Mouse (Mus musculus) granulocyte monocyte progenitor cell, adult 5-6 weeks (primary cell): Measurements from ENCODE around the gene Pxn. TPM values are rescaled to one million over a fixed set of nuclear protein-coding genes. Genes with fewer than 3 reads are reported as not detected.

Experiments used
- ATAC-seq: replicated peaks from 2 replicates; pipeline ENCODE4 v1.8.0; 2016; ENCODE audit warnings: mild to moderate bottlenecking, moderate TSS enrichment, inconsistent platforms; ENCODE audit not compliant: poor library complexity, severe bottlenecking
- total RNA-seq, 2 experiments: library from RNA; stranded (forward) in 1 of 2; stranded (reverse) in 1 of 2; fragments of 200-712, 200-1000 nt in 1 of 2; fragments of >200 nt in 1 of 2; fragmentation: Nextera tagmentation in 1 of 2; gene quantifications; 2 replicates each; pipeline ENCODE4 v1.2.3; 2014 to 2017

The Pxn gene
- total RNA-seq, 2 experiments from 2014 or later = 56.2 to 110 TPM

DNA sequence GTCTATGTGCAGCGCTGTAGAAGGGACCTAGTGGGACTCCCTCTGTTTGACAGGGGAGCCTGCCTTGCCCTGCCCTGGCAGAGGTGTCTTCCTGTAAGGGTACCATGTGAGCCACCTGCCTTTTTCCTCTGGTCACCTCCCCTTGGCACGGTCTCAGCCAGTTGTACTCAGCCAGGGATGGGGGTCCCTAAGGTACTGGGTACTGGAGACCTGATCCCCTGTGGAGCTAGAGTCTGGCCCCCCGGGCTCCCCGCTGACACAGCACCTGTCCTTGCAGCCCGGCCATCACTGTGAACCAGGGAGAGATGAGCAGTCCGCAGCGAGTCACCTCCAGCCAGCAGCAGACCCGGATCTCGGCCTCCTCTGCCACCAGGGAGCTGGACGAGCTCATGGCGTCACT, 40.1 kb downstream of the Pxn start:
- ATAC-seq = no peak

DNA sequence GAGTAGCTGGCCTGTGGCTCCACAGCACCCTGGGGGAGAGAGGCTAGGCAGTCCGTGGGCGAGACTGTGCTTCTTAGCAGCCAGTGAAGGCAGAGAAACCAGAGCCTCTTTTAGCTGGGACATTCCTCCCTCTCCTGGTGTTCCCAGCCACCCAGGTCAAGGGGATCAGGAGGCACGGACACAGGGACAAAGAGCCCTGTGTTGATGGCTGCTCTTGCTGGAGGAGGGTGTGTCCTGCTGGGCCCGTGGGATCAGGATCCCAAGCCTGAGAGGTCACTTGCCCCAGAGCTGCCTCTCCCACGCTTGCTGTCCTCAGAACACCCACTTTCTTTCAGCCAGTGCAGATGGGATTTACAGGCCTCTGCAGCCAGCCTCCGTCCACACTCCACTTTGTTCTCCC, 40.5 kb downstream of the Pxn start:
- no peak for ATAC-seq

DNA sequence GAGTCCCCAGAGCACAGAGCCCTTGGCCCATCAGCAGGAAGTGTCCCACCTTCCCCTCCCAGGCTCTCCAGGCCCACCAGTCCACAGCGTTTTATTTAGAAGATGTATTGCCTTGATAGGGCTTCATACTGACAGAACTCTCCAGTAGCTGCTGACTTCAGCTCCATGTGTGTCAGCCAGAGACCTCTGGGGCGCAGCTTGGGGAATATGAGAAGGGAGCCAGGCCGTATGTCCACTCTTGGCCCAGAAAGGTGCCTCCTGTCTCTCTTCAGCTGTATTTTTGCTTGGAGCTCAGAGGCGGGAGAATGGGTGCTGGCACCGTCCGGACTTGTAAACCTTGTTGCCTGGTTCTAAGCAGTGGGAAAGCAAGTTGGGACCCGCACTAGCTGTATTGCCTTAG, 40.9 kb downstream of the Pxn start:
- no peak for ATAC-seq

DNA sequence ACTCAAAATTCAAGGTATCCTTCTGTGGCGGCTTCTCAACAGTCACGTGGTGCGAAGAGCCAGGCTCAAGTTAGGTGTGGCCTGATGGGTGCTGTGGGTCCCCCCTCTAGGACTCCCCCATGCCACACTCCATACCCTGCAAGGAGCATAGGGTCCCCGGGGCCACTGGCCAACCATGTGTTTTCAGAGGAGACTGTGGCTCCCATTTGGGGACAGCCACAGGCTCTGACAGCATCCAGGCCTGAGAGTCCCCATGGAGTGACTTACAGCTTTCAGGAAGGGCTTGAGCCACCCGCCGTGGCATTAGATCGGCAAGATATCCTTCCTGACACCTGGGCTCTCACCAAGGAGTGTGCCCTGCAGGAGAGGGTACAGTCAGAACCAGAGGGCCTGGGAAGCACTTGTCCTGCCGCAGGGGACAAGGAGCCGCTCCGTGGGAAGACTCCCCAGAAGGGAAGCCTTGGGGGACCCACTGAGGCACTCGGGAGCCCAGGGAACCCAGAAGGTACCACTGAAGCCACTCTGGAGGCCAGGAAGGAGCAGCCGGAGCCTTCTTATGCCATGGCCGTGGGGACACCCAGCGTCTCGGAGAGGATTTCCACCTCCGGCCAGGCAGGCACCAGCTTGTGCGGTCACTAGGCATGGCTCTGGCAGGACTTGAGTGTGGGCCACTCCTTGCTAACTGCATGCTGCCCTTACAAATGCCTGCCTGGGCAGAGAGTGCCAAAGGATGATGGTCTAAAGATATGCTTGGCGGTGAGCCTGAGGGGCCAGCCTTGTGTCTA, 42.2 kb downstream of the Pxn start:
- ATAC-seq = no peak

DNA sequence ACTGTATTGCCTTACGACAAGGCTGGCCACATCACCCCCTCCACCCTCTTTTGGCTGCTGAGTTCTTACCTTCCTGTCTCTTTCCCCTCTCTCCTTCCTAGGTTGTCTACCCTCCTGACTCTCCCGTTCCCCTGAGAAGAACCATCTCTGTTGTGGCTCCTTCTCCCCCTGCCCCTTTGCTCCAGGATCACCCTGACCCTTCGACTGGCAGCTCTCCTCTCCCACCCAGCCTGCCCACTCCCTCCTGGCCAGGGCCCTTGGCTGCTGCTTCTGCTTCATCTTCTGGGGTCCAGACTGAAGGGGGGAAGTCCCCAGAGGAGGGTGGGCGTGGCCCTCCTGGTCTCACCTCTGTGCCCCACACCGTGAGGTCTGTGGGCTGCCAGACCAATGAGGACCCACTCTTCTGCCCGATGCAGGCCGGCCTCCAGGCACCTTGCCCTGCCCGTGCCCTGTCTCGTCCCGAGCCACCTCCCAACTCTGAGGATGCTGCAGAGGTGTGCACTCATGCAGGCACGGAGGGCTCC, 44.1 kb downstream of the Pxn start:
- no peak for ATAC-seq

DNA sequence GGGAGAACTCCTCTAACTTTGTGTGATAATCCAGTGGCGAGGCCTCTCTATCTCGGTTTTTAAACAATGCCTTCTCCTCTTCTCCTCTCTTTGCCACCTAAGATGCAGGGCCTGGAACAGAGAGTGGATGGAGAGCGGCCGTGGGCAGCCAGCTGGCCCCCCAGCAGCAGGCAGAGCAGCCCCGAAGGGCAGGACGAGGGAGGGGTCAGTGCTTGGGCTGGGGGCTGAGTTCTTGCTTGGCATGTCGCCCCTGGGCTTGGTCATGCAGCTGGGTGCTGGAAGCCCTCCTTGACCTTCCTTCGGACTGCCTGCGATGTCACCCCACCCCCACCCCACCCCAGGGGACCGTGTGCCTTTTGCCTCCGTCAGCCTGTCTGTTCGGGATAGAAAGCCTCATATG, 44.9 kb downstream of the Pxn start:
- ATAC-seq = no peak

DNA sequence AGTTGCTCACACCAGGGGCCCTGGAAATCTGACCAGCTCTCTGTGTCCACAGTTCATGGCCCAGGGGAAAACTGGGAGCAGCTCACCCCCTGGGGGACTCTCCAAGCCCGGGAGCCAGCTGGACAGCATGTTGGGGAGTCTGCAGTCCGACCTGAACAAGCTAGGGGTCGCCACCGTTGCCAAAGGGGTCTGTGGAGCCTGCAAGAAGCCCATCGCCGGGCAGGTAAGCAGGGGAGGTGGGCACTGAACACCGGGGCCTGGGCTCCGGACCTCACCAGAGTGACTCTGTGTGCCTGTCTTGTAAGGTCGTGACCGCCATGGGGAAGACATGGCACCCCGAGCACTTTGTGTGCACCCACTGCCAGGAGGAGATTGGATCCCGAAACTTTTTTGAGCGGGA, 45.3 kb downstream of the Pxn start:
- ATAC-seq = no peak

DNA sequence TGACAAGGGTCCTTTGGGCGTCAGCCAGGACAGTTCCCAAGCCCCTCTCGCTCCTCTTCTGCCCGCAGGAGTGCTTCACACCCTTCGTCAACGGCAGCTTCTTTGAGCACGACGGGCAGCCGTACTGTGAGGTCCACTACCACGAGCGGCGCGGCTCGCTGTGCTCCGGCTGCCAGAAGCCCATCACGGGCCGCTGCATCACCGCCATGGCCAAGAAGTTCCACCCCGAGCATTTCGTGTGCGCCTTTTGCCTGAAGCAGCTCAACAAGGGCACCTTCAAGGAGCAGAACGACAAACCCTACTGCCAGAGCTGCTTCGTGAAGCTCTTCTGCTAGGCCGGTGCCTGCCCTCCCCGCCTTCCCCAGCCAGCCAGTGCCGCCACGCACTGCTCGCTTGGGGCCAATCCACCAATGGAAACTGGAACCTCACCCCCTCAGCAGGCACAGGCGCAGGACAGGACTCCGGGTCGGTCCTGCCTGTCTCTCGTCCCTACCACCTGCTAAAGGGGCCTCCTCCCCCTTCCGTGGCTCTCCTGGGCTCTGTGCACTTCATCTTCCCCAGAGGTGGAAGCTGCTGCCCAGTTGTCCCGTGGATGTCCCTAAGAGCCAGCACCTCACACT, 47.4 kb downstream of the Pxn start:
- ATAC-seq = no peak

DNA sequence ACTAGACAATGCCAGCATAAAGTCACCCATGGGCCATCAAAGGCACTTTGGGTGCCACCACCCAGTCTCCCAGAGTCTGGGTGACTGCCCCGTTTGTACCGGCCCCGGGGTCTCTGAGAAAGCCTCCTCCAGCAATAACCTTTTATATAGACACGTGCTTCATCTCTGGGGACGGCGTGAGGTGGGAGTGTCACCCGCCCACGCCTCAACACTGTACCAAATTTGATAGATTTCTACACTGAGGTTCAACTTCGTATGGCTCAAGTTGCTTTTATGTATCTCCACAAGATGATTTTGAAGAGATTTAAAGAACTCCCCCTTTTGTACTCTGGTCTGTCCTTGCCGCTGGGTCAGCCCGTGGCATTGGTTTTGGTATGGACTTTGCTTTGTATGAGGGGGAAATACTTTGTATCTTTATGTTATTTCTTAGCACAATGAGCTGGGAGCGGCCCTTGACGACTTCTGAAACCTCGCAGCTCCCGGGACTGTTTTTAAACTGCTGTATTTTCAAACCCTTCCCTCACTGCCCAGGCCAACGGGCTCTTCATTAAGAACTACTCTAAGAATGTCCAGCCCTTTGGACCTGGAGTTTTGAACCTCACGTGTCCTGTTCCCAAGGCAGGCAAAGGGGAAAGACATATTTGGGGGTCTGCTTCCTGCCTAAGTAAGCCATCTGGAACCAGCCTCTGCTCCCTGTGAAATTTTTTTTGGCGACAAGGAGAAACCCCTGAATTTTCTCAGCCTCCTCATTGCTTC, 48.2 kb downstream of the Pxn start:
- no peak for ATAC-seq

DNA sequence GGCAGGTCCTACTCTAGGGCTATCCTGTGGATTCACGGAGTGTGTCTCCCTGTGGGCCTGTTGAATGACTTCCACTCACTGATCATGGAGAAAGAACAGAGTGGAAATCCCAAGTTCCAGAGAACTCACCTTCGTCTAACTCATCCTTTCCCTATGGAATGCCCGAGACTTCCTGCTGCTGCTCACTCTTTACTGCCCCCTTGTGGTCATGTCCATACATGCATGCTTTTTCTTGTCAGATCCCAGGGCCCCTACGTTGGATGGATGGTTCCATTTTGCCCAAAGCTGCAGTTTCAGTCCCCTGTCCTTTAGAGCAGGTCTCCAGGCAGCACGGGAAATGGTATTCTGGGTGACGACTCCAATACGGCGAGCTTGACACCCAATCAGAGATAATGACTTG, 49.7 kb downstream of the Pxn start:
- 0 out of 2 replicates have a peak, but pooled peaks have one; percentile 20 for ATAC-seq

DNA sequence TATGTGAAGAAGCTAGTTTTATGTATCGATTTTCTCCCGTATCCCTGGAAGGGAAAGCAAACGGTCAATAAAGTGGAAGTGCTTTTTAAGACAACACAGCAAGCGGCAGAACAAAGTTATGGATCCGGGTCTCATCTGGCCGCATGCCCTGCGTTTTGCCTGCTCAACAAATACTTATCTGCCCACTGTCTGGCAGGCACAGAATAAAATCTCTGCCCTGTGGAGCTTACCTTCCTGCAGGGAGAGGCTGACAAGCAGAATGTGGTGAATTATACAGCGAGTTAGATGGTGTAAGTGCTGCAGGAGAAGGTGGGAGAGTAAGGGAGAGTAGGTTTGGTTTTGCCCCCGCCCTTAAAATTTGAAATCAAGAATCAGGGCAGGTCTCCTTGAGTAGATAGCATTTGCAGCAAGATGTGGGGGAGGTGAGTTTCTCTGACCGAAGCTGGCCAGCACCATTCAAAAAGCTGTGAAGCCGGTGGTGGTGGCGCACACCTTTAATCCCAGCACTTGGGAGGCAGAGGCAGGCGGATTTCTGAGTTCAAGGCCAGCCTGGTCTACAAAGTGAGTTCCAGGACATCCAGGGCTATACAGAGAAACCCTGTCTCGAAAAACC, 51.8 kb downstream of the Pxn start:
- ATAC-seq = no peak

DNA sequence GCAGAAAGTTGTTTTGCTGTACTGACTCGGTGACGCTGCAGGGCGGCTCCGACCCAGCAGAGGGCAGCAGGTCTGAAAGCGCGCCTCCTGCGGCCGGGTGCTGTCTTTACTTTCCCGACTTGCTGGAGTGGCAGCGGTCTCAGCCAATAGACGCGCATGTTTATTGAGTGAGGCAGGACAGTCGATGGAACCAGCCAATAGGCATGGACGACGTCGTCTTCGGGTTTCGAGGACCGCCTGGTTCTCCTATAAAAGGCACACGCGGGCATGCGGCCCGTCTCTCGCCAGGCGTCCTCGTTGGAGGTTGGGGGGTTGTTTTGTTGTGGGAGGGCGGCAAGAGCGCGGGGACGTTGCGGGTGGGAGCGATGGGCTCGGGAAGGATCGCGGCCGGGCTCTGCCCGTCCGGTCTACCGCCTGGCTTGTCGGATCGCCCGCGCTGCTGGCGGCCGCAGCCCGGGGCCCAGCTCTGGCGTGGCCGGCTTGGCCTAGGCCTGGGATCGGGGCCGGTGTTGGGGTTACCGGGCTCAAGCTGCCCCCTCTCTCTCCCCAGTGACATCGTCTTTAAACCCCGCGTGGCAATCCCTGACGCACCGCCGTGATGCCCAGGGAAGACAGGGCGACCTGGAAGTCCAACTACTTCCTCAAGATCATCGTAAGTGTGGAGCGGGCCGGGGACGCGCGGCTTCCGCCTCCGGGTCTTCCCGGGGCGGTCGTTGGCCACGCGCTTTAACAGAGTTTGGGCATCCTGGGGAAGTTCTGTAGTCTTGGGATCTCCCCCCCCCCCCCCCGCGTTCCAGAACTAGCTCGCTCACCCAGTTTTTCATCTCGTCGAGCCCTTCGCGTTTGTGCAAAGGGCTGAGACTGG, 53.0 kb downstream of the Pxn start, which contains the start of gene Rplp0:
Gene Rplp0, plus strand, starts transcription at position 231 of the 865 bp plus-strand sequence.
- ATAC-seq = peak; percentile 95

DNA sequence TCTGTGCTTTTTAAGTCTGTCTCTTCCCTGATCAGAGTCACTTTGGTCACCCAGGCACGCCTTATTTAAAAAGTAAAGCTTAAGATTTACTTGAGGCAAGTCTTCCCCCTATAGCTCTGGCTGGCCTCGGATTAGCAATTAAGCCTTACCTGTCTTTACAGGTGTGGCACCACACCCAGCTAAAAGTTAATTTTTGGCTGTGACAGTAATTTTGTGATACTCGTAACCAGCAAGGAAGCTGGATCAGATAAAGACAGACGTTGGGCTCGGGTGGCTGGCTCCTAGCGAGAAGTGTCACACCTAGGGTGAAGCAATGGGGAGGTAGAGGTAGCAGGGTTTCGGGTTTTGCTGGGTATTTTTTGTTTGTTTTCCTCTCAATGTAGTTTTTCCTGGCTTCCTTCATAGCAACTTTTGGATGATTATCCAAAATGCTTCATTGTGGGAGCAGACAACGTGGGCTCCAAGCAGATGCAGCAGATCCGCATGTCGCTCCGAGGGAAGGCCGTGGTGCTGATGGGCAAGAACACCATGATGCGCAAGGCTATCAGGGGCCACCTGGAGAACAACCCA, 53.9 kb downstream of the Pxn start:
- ATAC-seq = no peak

DNA sequence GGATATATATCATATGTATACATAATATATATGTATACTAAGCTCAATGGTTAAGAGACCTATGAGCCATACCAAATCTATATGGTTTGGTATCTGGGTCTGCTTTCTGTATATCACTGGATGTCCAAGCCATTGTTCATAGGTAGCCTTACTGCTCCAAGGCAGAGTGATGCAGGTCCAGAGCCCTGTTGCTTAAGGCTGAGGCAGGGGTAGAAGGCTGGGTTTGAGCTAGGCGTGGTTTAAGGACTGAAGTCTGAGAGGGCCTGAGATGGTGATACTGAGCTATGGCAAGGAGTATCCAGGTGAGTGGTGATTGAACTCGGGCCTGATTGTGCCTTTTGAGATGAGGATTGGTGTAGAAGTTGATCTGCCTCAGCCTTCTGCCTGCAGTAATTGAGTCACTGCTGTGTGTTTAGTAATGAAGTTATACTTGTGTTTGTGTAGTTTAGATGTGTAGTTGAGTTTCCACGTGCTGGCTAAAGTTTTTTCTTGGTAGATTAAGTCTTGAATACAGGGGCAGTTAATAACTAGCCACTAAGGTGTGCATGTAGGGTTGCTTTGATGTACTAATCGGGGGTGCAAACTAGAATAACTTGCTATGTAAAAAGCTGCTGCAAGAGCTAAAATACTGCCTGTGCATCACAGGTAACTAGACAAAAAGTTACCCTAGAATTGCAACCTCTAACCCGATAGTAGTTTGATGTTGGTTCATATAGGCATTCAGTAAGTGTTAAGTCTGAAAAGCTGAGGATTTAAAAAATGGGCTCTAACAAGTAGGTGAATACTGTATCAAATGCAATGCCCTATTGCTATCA, 57.5 kb downstream of the Pxn start:
- no peak for ATAC-seq

DNA sequence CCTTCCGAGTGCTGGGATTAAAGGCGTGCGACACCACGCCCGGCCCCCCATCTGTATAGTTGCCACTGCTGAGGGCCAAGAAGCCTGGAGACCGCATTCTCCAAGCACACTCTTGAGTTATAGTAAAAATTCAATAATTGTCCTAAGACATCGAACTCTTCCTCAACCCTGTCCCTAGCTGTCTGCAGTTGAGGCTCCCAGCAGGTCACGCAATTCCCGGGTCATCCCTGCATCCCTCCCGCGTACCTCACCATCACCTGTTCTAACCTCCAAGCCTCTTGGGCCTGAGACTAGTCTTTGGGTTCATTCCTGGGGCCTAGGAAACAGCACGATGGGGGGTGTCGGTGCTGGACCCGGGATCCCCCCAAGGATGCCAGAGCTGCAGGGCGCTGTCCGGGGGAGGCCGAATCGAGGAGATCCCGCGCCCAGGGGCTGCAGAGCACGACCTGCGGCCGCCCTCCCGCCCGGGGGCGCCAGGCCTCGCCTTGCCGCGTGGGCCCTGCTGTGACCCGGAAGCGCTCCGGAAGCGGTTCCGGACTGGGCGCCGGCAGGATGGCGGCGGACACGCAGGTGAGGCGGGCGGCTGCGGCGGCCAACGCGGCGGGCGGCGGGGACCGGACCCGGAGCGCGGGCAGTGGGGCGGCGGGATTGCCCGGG, 58.4 kb downstream of the Pxn start, which contains the start of gene Gcn1l1:
Gene Gcn1l1, plus strand, starts transcription at position 518 of the 657 bp plus-strand sequence.
- ATAC-seq = peak; percentile 85

DNA sequence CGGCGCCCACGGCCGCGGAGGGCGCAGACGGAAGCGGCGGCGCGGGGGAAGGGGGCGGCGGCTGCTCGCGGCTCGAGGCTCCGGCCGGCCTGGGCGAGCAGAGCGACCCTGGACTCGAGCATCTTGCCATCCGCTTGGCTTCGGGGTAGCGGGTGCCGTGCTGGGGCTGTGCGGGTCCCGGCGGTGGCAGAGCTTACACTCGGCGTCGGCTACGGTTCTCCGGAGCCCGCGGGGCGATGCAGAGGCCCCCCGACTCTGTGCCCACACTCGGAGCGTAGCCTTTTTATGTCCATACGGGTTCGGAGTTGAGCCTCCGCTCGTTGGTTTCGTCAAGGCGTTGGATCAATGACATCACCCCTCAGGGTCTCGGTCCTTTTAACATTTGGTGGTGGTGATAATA, 58.9 kb downstream of the Pxn start:
- ATAC-seq = peak; percentile 33

DNA sequence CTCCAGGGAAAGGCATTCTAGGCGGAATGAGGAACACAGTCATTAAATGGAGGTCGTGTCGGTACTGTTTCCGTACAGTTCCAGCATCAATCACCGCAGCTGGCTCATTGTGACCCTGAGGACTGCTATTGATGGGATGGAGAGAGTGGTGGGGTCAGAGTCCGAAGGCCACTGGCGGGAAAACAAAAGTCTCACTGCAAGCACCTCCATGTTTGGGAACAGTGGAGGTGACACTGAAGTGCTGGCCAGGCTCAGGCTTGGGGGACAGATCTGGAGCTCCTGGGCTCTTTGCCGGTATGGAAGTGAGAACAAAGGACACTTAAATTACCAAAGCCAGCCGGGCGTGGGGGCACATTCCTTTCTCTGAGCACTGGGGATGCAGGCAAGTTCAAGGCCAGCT, 62.2 kb downstream of the Pxn start:
- no peak for ATAC-seq

DNA sequence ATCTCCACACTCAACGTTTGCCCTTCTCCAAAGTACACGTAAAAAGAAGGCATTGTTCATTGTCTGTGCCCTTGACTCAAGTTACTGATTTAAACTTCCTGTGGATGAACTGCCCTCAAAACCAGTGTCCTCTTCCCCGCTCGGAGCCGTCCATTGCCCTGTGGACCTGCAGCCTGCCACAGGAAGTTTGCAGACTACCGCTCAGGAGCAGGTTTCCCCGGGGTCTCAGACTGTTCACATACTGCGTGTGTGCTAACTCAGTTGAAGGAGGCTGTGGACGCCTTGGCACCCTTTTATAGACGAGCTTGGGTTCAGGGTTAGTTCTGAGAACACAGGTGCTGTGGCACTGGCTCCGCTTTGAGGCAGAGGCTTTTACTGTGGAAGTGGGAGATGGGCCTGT, 62.8 kb downstream of the Pxn start:
- ATAC-seq = no peak
